Mouse (Mus musculus): ENCODE data around the gene Ms4a6c.
"Not testable (repeated sequence)": the region's sequence is repeated elsewhere in the genome, so short reads cannot be mapped to it uniquely, and the experiment has no call there.

The Ms4a6c gene

GRCm38 (mm10) chr19:11501326-11501725 is 32.2 kb downstream of the Ms4a6c start:
- no peak for DNase-seq (ENCODE audit: low spot score)

GRCm38 (mm10) chr19:11504857-11505256 is 35.7 kb downstream of the Ms4a6c start:
- DNase-seq (ENCODE audit: low spot score) = no peak

- no peak for DNase-seq (ENCODE audit: low spot score)
These were observed 44.3 kb downstream of the Ms4a6c start for GRCm38 (mm10) chr19:11513458-11513857.

GRCm38 (mm10) chr19:11516246-11516645 is 47.1 kb downstream of the Ms4a6c start, which contains the start of gene Ms4a6b:
Gene Ms4a6b, plus strand, starts transcription at chr19:11516512.
- DNase-seq (ENCODE audit: low spot score) = no peak

- DNase-seq (ENCODE audit: low spot score) = no peak
These were observed 47.7 kb downstream of the Ms4a6c start for GRCm38 (mm10) chr19:11516845-11517244.

GRCm38 (mm10) chr19:11517373-11517772 is 48.2 kb downstream of the Ms4a6c start:
- not testable (repeated sequence) for DNase-seq (ENCODE audit: low spot score)

GRCm38 (mm10) chr19:11518356-11518755 is 49.2 kb downstream of the Ms4a6c start:
- not testable (repeated sequence) for DNase-seq (ENCODE audit: low spot score)

GRCm38 (mm10) chr19:11520146-11520545 is 51.0 kb downstream of the Ms4a6c start:
- no peak for DNase-seq (ENCODE audit: low spot score)

Measured in ovary, postnatal 10 days (tissue).